Mouse (Mus musculus): Measurements from ENCODE around the gene Dip2b. TPM values are rescaled to one million over a fixed set of nuclear protein-coding genes. Genes with fewer than 3 reads are reported as not detected.
A peak's percentile ranks its signal among the peaks of the same experiment; 100 is the strongest.

Gene Dip2b
- polyA plus RNA-seq, 1 experiment, result 20.3 TPM

- Histone ChIP-seq H3K27me3 (ENCODE audit: control insufficient read depth, insufficient read depth, low read length) (no peaks in the 10 kb centered on the region), H3K27ac (ENCODE audit: control insufficient read depth, insufficient read depth, low read depth, low read length) (peak overlapping the region; percentile 77), H3K4me1 (ENCODE audit: control insufficient read depth, insufficient read depth, low read length) (peaks cover 5% of the 10 kb centered on the region), H3K36me3 (ENCODE audit: control insufficient read depth, insufficient read depth, low read length) (no peaks in the 10 kb centered on the region), H3K4me3 (ENCODE audit: control insufficient read depth, low read depth, low read length) (peak overlapping the region; percentile 87)
- no peak for TF ChIP-seq POLR2A (IDR thresholded peaks at IDR 0.05; ENCODE audit: control insufficient read depth, low read depth, low read length)
- no peak for TF ChIP-seq CTCF (IDR thresholded peaks at IDR 0.05; ENCODE audit: control insufficient read depth, insufficient read depth, insufficient replicate concordance, low read depth, low read length)
Measured at GRCm38 (mm10) chr15:100039001-100039701, 687 bp downstream of the Dip2b start.

DNA sequence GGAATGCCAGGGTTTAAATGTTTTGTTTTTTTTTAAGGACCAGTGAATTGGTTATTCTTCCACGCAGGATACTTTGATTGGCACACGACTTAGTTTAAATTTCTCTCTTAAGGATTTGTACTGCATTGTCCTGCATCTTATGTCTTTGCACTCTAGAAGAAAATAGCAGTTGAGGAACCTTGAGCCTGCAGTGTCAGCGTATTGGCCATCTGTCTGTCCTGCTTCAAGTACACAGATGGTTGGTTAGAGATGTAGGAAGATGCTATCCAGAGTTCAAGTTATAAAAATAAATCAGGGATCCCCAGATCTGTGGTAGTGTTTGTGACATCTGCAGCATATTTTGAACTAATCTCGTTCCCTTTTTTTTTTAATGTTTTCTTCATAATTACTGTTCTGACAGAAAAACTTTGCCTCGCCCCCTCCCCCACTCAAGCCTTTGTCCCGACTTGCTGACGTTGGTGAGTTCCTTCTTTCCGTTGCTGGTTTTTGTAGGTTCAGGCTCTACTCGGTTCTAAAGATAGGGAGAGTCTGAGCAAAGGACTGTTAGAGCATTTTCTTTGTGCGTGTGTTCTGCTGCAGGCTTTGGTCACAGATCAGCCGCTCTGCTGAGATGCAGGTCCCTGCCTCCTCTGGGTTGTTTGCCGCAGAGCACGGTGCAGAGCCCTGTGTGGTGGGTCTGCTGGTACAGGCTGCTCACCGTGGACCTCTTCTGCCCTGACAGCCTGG is 2.2 kb downstream of the Dip2b start:
- H3K36me3 ChIP-seq (ENCODE audit: control insufficient read depth, insufficient read depth, low read length), result no peaks in the 10 kb centered on the region
- peaks cover 5% of the 10 kb centered on the region for H3K4me1 ChIP-seq (ENCODE audit: control insufficient read depth, insufficient read depth, low read length)
- TF ChIP-seq POLR2A (IDR thresholded peaks at IDR 0.05; ENCODE audit: control insufficient read depth, low read depth, low read length) (no peak), CTCF (IDR thresholded peaks at IDR 0.05; ENCODE audit: control insufficient read depth, insufficient read depth, insufficient replicate concordance, low read depth, low read length) (no peak)
- H3K4me3 ChIP-seq (ENCODE audit: control insufficient read depth, low read depth, low read length), result no peak overlapping the region
- H3K27ac ChIP-seq (ENCODE audit: control insufficient read depth, insufficient read depth, low read depth, low read length), result no peak overlapping the region
- no peaks in the 10 kb centered on the region for H3K27me3 ChIP-seq (ENCODE audit: control insufficient read depth, insufficient read depth, low read length)

DNA sequence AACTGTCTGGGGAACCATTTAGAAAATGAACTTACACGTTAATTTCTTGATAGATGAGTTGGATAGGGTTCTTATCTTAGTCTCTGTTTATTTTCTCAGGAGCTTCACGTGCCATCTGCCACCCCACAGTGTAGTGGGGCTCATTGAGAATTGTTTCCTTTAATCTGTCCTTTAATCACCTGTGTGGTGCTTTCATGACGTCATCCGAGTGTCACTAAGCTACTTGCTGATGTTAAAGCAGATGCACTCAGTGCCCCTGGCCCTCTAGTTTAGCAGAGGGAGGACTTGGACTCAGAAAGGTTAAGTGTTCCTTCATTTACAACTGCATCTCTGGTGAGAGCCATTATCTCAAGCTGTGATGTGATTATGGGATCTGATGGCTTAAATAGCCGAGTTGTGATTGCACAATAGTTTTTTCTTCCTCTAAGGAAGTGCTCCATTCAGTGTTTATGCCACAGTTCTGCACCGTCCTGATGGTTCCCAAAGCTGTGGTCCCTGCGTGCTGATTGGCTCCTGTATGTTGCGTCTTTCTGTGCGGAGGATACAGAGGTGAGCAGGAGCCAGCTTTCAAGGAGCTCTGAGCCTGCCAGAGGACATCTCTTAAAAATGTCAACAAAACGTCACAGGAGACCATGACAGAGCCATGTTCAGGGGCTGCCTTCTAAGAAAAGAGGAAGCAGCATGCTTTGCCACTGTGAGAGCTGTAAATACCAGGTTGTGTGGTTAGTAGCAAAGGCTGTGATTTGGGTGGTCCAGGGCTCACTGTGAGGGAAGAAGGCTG is 3.0 kb downstream of the Dip2b start:
- H3K27ac ChIP-seq (ENCODE audit: control insufficient read depth, insufficient read depth, low read depth, low read length), result no peak overlapping the region
- TF ChIP-seq POLR2A (IDR thresholded peaks at IDR 0.05; ENCODE audit: control insufficient read depth, low read depth, low read length), result no peak
- no peak for TF ChIP-seq CTCF (IDR thresholded peaks at IDR 0.05; ENCODE audit: control insufficient read depth, insufficient read depth, insufficient replicate concordance, low read depth, low read length)
- no peaks in the 10 kb centered on the region for H3K27me3 ChIP-seq (ENCODE audit: control insufficient read depth, insufficient read depth, low read length)
- H3K4me1 ChIP-seq (ENCODE audit: control insufficient read depth, insufficient read depth, low read length), result peaks cover 5% of the 10 kb centered on the region
- no peak overlapping the region for H3K4me3 ChIP-seq (ENCODE audit: control insufficient read depth, low read depth, low read length)
- no peaks in the 10 kb centered on the region for H3K36me3 ChIP-seq (ENCODE audit: control insufficient read depth, insufficient read depth, low read length)

- no peak overlapping the region for H3K4me3 ChIP-seq (ENCODE audit: control insufficient read depth, low read depth, low read length)
- no peak overlapping the region for H3K27ac ChIP-seq (ENCODE audit: control insufficient read depth, insufficient read depth, low read depth, low read length)
- peaks cover 5% of the 10 kb centered on the region for H3K4me1 ChIP-seq (ENCODE audit: control insufficient read depth, insufficient read depth, low read length)
Measured at GRCm38 (mm10) chr15:100042048-100042400, 3.6 kb downstream of the Dip2b start.

DNA sequence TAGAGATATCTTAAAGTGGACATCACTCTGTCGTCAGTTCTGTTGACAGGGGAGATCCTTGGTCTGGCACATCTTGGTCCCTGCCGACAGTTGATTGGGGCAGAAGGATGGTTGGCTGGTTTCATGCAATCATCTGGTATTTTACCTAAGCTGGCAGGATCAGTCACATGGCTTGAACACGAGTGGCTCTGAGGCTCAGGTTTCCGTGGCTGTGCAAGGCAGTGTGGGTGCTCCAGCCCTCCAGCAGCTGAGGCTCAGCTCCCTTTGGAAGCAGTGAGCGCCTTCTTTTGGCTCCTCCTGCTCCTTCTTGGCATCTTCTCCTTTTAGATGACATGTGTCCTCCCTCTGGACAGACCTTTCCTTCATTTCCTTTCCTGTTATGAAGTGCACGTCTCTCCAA is 7.1 kb downstream of the Dip2b start:
- H3K27ac ChIP-seq (ENCODE audit: control insufficient read depth, insufficient read depth, low read depth, low read length), result no peak overlapping the region
- no peak overlapping the region for H3K4me3 ChIP-seq (ENCODE audit: control insufficient read depth, low read depth, low read length)
- H3K36me3 ChIP-seq (ENCODE audit: control insufficient read depth, insufficient read depth, low read length), result no peaks in the 10 kb centered on the region
- H3K4me1 ChIP-seq (ENCODE audit: control insufficient read depth, insufficient read depth, low read length), result no peaks in the 10 kb centered on the region
- TF ChIP-seq POLR2A (IDR thresholded peaks at IDR 0.05; ENCODE audit: control insufficient read depth, low read depth, low read length), result no peak
- no peak for TF ChIP-seq CTCF (IDR thresholded peaks at IDR 0.05; ENCODE audit: control insufficient read depth, insufficient read depth, insufficient replicate concordance, low read depth, low read length)
- H3K27me3 ChIP-seq (ENCODE audit: control insufficient read depth, insufficient read depth, low read length), result no peaks in the 10 kb centered on the region

More at GRCm38 (mm10) chr15:100042048-100042400, 3.6 kb downstream of the Dip2b start:
- H3K36me3 ChIP-seq (ENCODE audit: control insufficient read depth, insufficient read depth, low read length), result no peaks in the 10 kb centered on the region
- TF ChIP-seq POLR2A (IDR thresholded peaks at IDR 0.05; ENCODE audit: control insufficient read depth, low read depth, low read length), result no peak
- TF ChIP-seq CTCF (IDR thresholded peaks at IDR 0.05; ENCODE audit: control insufficient read depth, insufficient read depth, insufficient replicate concordance, low read depth, low read length), result no peak
- no peaks in the 10 kb centered on the region for H3K27me3 ChIP-seq (ENCODE audit: control insufficient read depth, insufficient read depth, low read length)

GRCm38 (mm10) chr15:100049496-100050087 is 11.1 kb downstream of the Dip2b start:
- TF ChIP-seq CTCF (IDR thresholded peaks at IDR 0.05; ENCODE audit: control insufficient read depth, insufficient read depth, insufficient replicate concordance, low read depth, low read length) (no peak), POLR2A (IDR thresholded peaks at IDR 0.05; ENCODE audit: control insufficient read depth, low read depth, low read length) (no peak)
- H3K4me3 ChIP-seq (ENCODE audit: control insufficient read depth, low read depth, low read length), result no peak overlapping the region
- H3K27ac ChIP-seq (ENCODE audit: control insufficient read depth, insufficient read depth, low read depth, low read length), result no peak overlapping the region
- H3K36me3 ChIP-seq (ENCODE audit: control insufficient read depth, insufficient read depth, low read length), result no peaks in the 10 kb centered on the region
- H3K27me3 ChIP-seq (ENCODE audit: control insufficient read depth, insufficient read depth, low read length), result no peaks in the 10 kb centered on the region
- H3K4me1 ChIP-seq (ENCODE audit: control insufficient read depth, insufficient read depth, low read length), result no peaks in the 10 kb centered on the region

DNA sequence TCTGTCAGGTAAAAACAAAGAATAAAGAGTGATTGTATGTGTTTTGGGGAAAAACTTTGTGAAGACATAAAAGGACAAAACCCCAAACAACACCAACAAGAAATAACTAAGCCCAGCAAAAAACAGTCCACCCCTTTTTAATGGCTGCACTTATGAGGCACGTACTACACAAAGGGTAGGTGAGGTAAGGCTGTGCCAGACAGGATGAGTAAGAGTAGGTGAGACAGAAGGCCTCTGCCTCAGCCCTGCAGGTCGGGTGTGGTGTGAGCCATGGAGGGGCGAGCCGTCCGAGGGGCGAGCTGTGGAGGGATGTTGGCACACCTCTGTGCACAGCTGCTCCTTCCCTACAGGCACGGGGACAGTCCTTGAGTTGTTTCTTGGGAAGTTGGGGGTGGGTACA is 12.5 kb downstream of the Dip2b start:
- no peak overlapping the region for H3K4me3 ChIP-seq (ENCODE audit: control insufficient read depth, low read depth, low read length)
- no peaks in the 10 kb centered on the region for H3K36me3 ChIP-seq (ENCODE audit: control insufficient read depth, insufficient read depth, low read length)
- no peak overlapping the region for H3K27ac ChIP-seq (ENCODE audit: control insufficient read depth, insufficient read depth, low read depth, low read length)
- no peak for TF ChIP-seq POLR2A (IDR thresholded peaks at IDR 0.05; ENCODE audit: control insufficient read depth, low read depth, low read length)
- TF ChIP-seq CTCF (IDR thresholded peaks at IDR 0.05; ENCODE audit: control insufficient read depth, insufficient read depth, insufficient replicate concordance, low read depth, low read length), result no peak
- no peaks in the 10 kb centered on the region for H3K4me1 ChIP-seq (ENCODE audit: control insufficient read depth, insufficient read depth, low read length)
- H3K27me3 ChIP-seq (ENCODE audit: control insufficient read depth, insufficient read depth, low read length), result no peaks in the 10 kb centered on the region
